Mouse (Mus musculus): Measurements from ENCODE around the gene Ube3a. TPM values are rescaled to one million over a fixed set of nuclear protein-coding genes. Genes with fewer than 3 reads are reported as not detected.

Gene Ube3a
- polyA plus RNA-seq, 1 experiment from 2014 or later = 139 TPM

DNA sequence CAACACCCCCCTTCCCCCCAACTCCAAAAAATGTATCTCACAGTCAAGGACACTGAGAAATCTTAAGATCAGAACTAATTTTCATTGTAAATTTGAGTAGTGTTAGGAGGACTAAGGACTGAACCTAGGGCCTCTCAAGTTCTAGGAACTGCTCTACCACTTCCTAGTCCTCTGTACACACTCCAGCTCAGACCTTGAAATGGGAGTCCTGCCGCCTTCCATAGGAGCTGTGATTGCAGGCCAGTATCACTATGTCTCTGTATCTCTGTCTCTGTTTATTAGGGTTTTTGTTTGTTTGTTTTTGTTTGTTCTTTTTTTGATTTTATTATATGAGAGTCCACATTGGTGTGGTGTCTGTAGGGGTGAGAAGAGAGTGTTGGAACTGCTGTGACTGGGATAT, 3.4 kb downstream of the Ube3a start:
- Histone ChIP-seq H3K9ac (ENCODE audit: low read depth, low read length) (no peak overlapping the region), H3K36me3 (ENCODE audit: control insufficient read depth, insufficient read depth, low read length) (no peaks in the 10 kb centered on the region), H3K4me3 (ENCODE audit: low read length) (no peak overlapping the region), H3K4me1 (ENCODE audit: control insufficient read depth, insufficient read depth, low read length) (peaks cover 10% of the 10 kb centered on the region; the same call in 1 of the 2 replicates), H3K9me3 (ENCODE audit: control insufficient read depth, low read length) (no peaks in the 10 kb centered on the region), H3K4me2 (replicated peaks; ENCODE audit: low read depth, low read length) (no peak overlapping the region), H3K27me3 (ENCODE audit: control insufficient read depth, insufficient read depth, low read length) (no peaks in the 10 kb centered on the region), H3K27ac (ENCODE audit: low read depth, low read length) (no peak overlapping the region)
- WGBS = 65% methylated on average over 1 of the region's 1 CpGs
- no peak for ATAC-seq (ENCODE audit: low FRiP score, low TSS enrichment)

- Histone ChIP-seq H3K4me2 (replicated peaks; ENCODE audit: low read depth, low read length) (no peak overlapping the region), H3K36me3 (ENCODE audit: control insufficient read depth, insufficient read depth, low read length) (no peaks in the 10 kb centered on the region), H3K9ac (ENCODE audit: low read depth, low read length) (no peak overlapping the region), H3K27ac (ENCODE audit: low read depth, low read length) (no peak overlapping the region), H3K4me1 (ENCODE audit: control insufficient read depth, insufficient read depth, low read length) (peaks cover 10% of the 10 kb centered on the region; the same call in 1 of the 2 replicates), H3K4me3 (ENCODE audit: low read length) (no peak overlapping the region), H3K27me3 (ENCODE audit: control insufficient read depth, insufficient read depth, low read length) (no peaks in the 10 kb centered on the region), H3K9me3 (ENCODE audit: control insufficient read depth, low read length) (no peaks in the 10 kb centered on the region)
- no peak for ATAC-seq (ENCODE audit: low FRiP score, low TSS enrichment)
- 95% methylated on average over 8 of the region's 8 CpGs for whole genome bisulfite sequencing
Observed at GRCm38 (mm10) chr7:59234773-59235401, 6.3 kb downstream of the Ube3a start.

DNA sequence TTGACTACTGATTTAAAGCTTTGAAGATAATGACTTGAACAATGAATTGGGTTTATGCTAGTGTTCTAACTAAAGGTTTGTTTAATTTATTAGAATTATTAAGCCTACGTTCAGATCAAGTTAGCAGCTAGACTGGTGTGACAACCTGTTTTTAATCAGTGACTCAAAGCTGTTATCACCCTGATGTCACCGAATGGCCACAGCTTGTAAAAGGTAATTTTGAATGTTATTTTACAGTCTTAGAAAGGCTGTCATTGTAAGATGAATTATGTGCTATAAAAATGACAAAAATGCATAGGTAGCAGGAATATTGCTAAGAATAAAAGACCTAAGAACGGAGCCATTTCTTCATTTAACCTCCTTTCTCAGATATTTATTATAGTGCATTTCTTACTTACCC, 14.7 kb downstream of the Ube3a start:
- Histone ChIP-seq H3K27me3 (ENCODE audit: control insufficient read depth, insufficient read depth, low read length) (no peaks in the 10 kb centered on the region), H3K4me2 (replicated peaks; ENCODE audit: low read depth, low read length) (no peak overlapping the region), H3K9me3 (ENCODE audit: control insufficient read depth, low read length) (no peaks in the 10 kb centered on the region), H3K9ac (ENCODE audit: low read depth, low read length) (no peak overlapping the region), H3K4me3 (ENCODE audit: low read length) (no peak overlapping the region), H3K27ac (ENCODE audit: low read depth, low read length) (no peak overlapping the region), H3K4me1 (ENCODE audit: control insufficient read depth, insufficient read depth, low read length) (no peaks in the 10 kb centered on the region), H3K36me3 (ENCODE audit: control insufficient read depth, insufficient read depth, low read length) (peaks cover 6% of the 10 kb centered on the region)
- 87% methylated on average over 3 of the region's 3 CpGs for WGBS
- no peak for ATAC-seq (ENCODE audit: low FRiP score, low TSS enrichment)

GRCm38 (mm10) chr7:59245541-59245940, 17.0 kb downstream of the Ube3a start:
- Histone ChIP-seq H3K4me2 (replicated peaks; ENCODE audit: low read depth, low read length) (no peak overlapping the region), H3K9ac (ENCODE audit: low read depth, low read length) (no peak overlapping the region), H3K27me3 (ENCODE audit: control insufficient read depth, insufficient read depth, low read length) (no peaks in the 10 kb centered on the region), H3K36me3 (ENCODE audit: control insufficient read depth, insufficient read depth, low read length) (peaks cover 8% of the 10 kb centered on the region), H3K27ac (ENCODE audit: low read depth, low read length) (no peak overlapping the region), H3K4me3 (ENCODE audit: low read length) (no peak overlapping the region), H3K4me1 (ENCODE audit: control insufficient read depth, insufficient read depth, low read length) (no peaks in the 10 kb centered on the region), H3K9me3 (ENCODE audit: control insufficient read depth, low read length) (no peaks in the 10 kb centered on the region)
- WGBS = 92% methylated on average over 2 of the region's 2 CpGs
- no peak for ATAC-seq (ENCODE audit: low FRiP score, low TSS enrichment)

GRCm38 (mm10) chr7:59253373-59253772, 24.8 kb downstream of the Ube3a start:
- Histone ChIP-seq H3K9me3 (ENCODE audit: control insufficient read depth, low read length) (0 out of 2 replicates have a peak, but pooled peaks cover 6% of the 10 kb centered on the region), H3K27ac (ENCODE audit: low read depth, low read length) (no peak overlapping the region), H3K27me3 (ENCODE audit: control insufficient read depth, insufficient read depth, low read length) (no peaks in the 10 kb centered on the region), H3K36me3 (ENCODE audit: control insufficient read depth, insufficient read depth, low read length) (peaks cover 9% of the 10 kb centered on the region; the same call in 1 of the 2 replicates), H3K4me3 (ENCODE audit: low read length) (no peak overlapping the region), H3K4me1 (ENCODE audit: control insufficient read depth, insufficient read depth, low read length) (no peaks in the 10 kb centered on the region), H3K4me2 (replicated peaks; ENCODE audit: low read depth, low read length) (no peak overlapping the region), H3K9ac (ENCODE audit: low read depth, low read length) (no peak overlapping the region)
- ATAC-seq (ENCODE audit: low FRiP score, low TSS enrichment) = no peak
- WGBS = 95% methylated on average over 2 of the region's 2 CpGs

DNA sequence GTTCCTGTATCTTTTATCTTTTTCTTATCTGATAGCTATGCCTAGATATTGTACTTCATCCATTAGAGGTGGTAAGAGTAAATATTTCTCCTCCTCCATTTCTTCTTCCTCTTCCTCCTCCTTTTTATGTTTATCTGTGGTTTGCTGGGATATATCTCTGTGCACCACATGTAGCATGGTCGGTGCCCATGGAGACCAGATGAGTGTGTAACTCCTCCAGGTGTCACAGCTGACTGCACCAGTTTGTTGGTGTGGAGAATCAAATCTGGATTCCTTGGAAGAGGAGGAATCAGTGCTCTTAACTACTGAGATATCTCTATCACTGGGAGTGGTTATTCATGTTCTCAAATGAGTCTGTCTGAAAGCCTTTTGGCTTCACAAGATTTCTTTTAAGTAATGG, 37.0 kb downstream of the Ube3a start:
- Histone ChIP-seq H3K4me2 (replicated peaks; ENCODE audit: low read depth, low read length) (no peak overlapping the region), H3K36me3 (ENCODE audit: control insufficient read depth, insufficient read depth, low read length) (no peaks in the 10 kb centered on the region), H3K9me3 (ENCODE audit: control insufficient read depth, low read length) (no peaks in the 10 kb centered on the region), H3K27me3 (ENCODE audit: control insufficient read depth, insufficient read depth, low read length) (no peaks in the 10 kb centered on the region), H3K4me3 (ENCODE audit: low read length) (no peak overlapping the region), H3K27ac (ENCODE audit: low read depth, low read length) (no peak overlapping the region), H3K4me1 (ENCODE audit: control insufficient read depth, insufficient read depth, low read length) (no peaks in the 10 kb centered on the region), H3K9ac (ENCODE audit: low read depth, low read length) (no peak overlapping the region)
- WGBS = 80% methylated on average over 1 of the region's 1 CpGs
- ATAC-seq (ENCODE audit: low FRiP score, low TSS enrichment) = no peak

GRCm38 (mm10) chr7:59271775-59272174, 43.2 kb downstream of the Ube3a start:
- Histone ChIP-seq H3K9me3 (ENCODE audit: control insufficient read depth, low read length) (no peaks in the 10 kb centered on the region), H3K9ac (ENCODE audit: low read depth, low read length) (no peak overlapping the region), H3K4me2 (replicated peaks; ENCODE audit: low read depth, low read length) (no peak overlapping the region), H3K36me3 (ENCODE audit: control insufficient read depth, insufficient read depth, low read length) (peaks cover 10% of the 10 kb centered on the region; the same call in 1 of the 2 replicates), H3K4me1 (ENCODE audit: control insufficient read depth, insufficient read depth, low read length) (no peaks in the 10 kb centered on the region), H3K27ac (ENCODE audit: low read depth, low read length) (no peak overlapping the region), H3K27me3 (ENCODE audit: control insufficient read depth, insufficient read depth, low read length) (no peaks in the 10 kb centered on the region), H3K4me3 (ENCODE audit: low read length) (no peak overlapping the region)
- 57% methylated on average over 4 of the region's 4 CpGs for WGBS
- ATAC-seq (ENCODE audit: low FRiP score, low TSS enrichment) = no peak

DNA sequence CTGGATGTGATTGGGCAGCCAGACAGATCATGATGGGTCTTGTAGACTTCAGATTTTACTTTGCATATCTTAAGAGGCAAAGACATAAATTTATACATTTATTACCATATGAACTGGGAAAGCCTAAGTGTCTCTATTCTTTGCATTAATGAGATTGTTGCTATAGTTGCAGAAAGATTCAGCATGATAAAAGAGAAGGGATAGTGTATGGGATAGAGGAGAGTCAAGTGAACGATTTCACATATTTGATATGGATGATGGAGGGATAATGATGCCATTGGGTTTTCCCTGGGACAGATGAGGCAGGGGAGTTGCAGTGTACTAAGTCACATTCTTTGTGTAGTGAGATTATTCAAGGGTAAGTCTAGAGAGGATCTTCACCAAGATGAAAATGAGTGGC, 84.0 kb downstream of the Ube3a start:
- no peak for ATAC-seq (ENCODE audit: low FRiP score, low TSS enrichment)
- H3K4me2 ChIP-seq (replicated peaks; ENCODE audit: low read depth, low read length) = no peak overlapping the region
- H3K4me3 ChIP-seq (ENCODE audit: low read length) = no peak overlapping the region
- peaks cover 6% of the 10 kb centered on the region; the same call in 1 of the 2 replicates for H3K36me3 ChIP-seq (ENCODE audit: control insufficient read depth, insufficient read depth, low read length)
- no peaks in the 10 kb centered on the region for H3K9me3 ChIP-seq (ENCODE audit: control insufficient read depth, low read length)
- no peak overlapping the region for H3K27ac ChIP-seq (ENCODE audit: low read depth, low read length)
- H3K4me1 ChIP-seq (ENCODE audit: control insufficient read depth, insufficient read depth, low read length) = no peaks in the 10 kb centered on the region
- WGBS = 91% methylated on average over 1 of the region's 1 CpGs
- no peak overlapping the region for H3K9ac ChIP-seq (ENCODE audit: low read depth, low read length)
- no peaks in the 10 kb centered on the region for H3K27me3 ChIP-seq (ENCODE audit: control insufficient read depth, insufficient read depth, low read length)

DNA sequence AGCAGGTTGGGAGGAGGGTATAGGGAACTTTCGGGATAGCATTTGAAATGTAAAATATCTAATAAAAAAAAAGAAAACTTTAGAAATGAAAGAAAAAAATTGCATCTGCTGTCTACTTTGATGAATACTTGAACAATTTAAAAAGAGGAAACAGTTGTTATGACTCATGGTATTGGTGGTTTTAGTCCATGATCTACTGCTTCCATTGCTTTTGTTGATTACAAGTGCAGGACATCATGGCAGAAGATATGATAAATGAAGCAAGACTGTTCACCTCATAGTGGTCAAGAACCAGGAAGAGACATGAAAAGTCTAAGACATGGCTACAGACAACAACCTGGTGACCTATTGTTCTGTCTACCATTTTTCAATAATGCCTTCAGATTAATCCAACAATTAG, 94.2 kb downstream of the Ube3a start:
- H3K27ac ChIP-seq (ENCODE audit: low read depth, low read length) = no peak overlapping the region
- 100% methylated on average over 1 of the region's 1 CpGs for WGBS
- H3K27me3 ChIP-seq (ENCODE audit: control insufficient read depth, insufficient read depth, low read length) = no peaks in the 10 kb centered on the region
- no peak overlapping the region for H3K4me2 ChIP-seq (replicated peaks; ENCODE audit: low read depth, low read length)
- H3K9me3 ChIP-seq (ENCODE audit: control insufficient read depth, low read length) = no peaks in the 10 kb centered on the region
- no peaks in the 10 kb centered on the region for H3K4me1 ChIP-seq (ENCODE audit: control insufficient read depth, insufficient read depth, low read length)
- H3K9ac ChIP-seq (ENCODE audit: low read depth, low read length) = no peak overlapping the region
- no peaks in the 10 kb centered on the region for H3K36me3 ChIP-seq (ENCODE audit: control insufficient read depth, insufficient read depth, low read length)
- H3K4me3 ChIP-seq (ENCODE audit: low read length) = no peak overlapping the region
- ATAC-seq (ENCODE audit: low FRiP score, low TSS enrichment) = no peak
